Mouse (Mus musculus) ES-Bruce4 (cell line): ENCODE data around the gene Ifitm6. TPM values are rescaled to one million over a fixed set of nuclear protein-coding genes. Genes with fewer than 3 reads are reported as not detected.

Source experiments
- H3K27ac ChIP-seq: 2 replicates; pipeline ENCODE4 v1.5.1; 2012; ENCODE audit warnings: low read length, inconsistent platforms; ENCODE audit not compliant: insufficient read depth
- H3K27me3 ChIP-seq: 2 replicates; pipeline ENCODE4 v1.6.1; 2012; ENCODE audit warnings: mild to moderate bottlenecking, low read length, inconsistent platforms; ENCODE audit not compliant: control insufficient read depth, poor library complexity, insufficient read depth, severe bottlenecking
- H3K36me3 ChIP-seq: 2 replicates; pipeline ENCODE4 v1.6.1; 2012; ENCODE audit warnings: inconsistent platforms, mild to moderate bottlenecking, low read length, moderate library complexity; ENCODE audit not compliant: control insufficient read depth, poor library complexity, insufficient read depth, severe bottlenecking
- H3K4me1 ChIP-seq: one replicate; pipeline ENCODE4 v1.8.1; 2011; ENCODE audit warnings: low read length; ENCODE audit not compliant: control insufficient read depth, insufficient read depth
- H3K4me3 ChIP-seq: 2 replicates; pipeline ENCODE4 v1.5.1; 2011; ENCODE audit warnings: low read depth, mild to moderate bottlenecking, low read length
- H3K9ac ChIP-seq: 2 replicates; pipeline ENCODE4 v1.6.1; 2012; ENCODE audit warnings: low read depth, mild to moderate bottlenecking, inconsistent platforms; ENCODE audit not compliant: poor library complexity, severe bottlenecking
- H3K9me3 ChIP-seq: replicated peaks from 2 replicates; pipeline ENCODE4 v1.6.1; 2012; ENCODE audit warnings: mild to moderate bottlenecking, low read length, inconsistent platforms; ENCODE audit not compliant: control insufficient read depth, poor library complexity, insufficient read depth, severe bottlenecking
- CTCF ChIP-seq: IDR thresholded peaks from one replicate; pipeline ENCODE4 v1.8.1; 2011; ENCODE audit warnings: low read depth, low read length
- EP300 ChIP-seq: IDR thresholded peaks from 2 replicates; pipeline ENCODE4 v1.6.1; 2011; ENCODE audit warnings: low read depth, low read length; ENCODE audit not compliant: insufficient read depth
- POLR2A ChIP-seq: IDR thresholded peaks from one replicate; pipeline ENCODE4 v1.8.1; 2011; ENCODE audit warnings: low read length; ENCODE audit not compliant: insufficient read depth
- polyA plus RNA-seq: library from polyadenylated mRNA; stranded (reverse); fragments of >200 nt; gene quantifications from 2 replicates; pipeline ENCODE4 v1.2.4, GENCODE M21; 2011; ENCODE audit warnings: low read depth; ENCODE audit not compliant: missing spikeins, insufficient read depth, insufficient read length

The Ifitm6 gene
- polyA plus RNA-seq, 1 experiment = not detected

DNA sequence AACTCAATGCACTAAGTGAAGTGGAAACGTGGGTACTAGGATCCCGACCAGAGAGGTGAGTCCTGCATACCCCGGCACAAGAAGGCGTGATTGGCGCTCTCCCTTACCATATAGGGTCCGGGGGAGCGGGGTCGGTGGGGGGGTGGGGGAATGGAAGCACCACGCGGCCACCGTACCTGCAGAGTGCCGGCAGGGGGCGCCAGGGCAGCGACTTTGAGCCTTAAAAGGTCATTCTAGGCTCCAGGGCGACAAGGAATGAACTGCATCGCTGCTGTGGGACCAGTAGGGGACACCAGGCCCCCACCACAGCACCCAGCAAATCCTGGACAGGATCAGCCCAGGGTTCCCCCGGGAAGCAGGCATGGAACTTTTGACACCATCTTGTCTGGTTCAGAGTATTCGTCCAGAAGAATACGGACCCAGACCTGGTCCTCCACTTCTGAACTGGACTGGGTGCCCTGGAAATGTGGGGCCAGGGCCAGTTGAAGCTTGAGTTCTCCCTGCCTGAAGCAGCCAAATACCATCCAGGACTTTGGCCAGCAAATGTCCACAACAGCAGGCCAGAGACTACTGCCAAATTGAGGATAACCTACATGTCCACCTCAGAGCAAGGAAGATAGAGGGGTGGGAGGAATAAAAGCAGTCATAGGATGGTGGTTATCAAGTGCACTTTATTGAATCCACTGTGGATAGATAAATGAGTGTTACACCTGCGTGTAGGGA is 8.6 kb downstream of the Ifitm6 start:
- Histone ChIP-seq H3K27ac (peak overlapping the region; percentile 95), H3K4me1 (peaks cover 13% of the 10 kb centered on the region), H3K9ac (peak overlapping the region; percentile 63), H3K9me3 (no peaks in the 10 kb centered on the region), H3K27me3 (no peaks in the 10 kb centered on the region), H3K4me3 (peak overlapping the region; percentile 87), H3K36me3 (no peaks in the 10 kb centered on the region)
- TF ChIP-seq EP300 (peak; percentile 84), POLR2A (no peak), CTCF (peak; percentile 97)

DNA sequence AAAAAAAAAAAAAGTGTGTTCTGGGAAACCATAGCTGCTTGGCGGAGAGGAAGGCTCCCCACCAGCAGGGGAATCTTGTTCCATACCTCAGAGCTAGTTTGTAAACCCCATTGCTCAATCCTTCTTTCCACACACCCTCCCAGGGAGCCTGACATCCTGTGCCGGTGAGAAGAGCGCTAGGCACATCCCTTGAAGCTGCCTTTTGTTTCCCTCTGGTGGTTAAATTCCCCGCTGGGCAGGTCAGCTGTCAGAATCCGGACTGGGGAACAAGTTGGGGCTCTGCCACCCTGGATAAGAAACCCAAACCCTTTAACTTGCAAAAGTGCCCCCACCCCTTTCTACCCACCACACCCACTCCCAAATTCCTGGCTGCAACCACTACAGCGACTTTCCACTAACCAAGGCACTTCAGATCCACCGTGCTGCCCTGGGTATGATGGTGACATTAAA is 9.4 kb downstream of the Ifitm6 start:
- H3K36me3 ChIP-seq = no peaks in the 10 kb centered on the region
- H3K4me1 ChIP-seq = peaks cover 13% of the 10 kb centered on the region
- H3K4me3 ChIP-seq = peak overlapping the region; percentile 37
- H3K27me3 ChIP-seq = no peaks in the 10 kb centered on the region
- no peak overlapping the region; the same call in 1 of the 2 replicates for H3K9ac ChIP-seq
- TF ChIP-seq POLR2A = no peak
- TF ChIP-seq CTCF = peak; percentile 42
- TF ChIP-seq EP300 = peak; percentile 83
- H3K27ac ChIP-seq = peak overlapping the region; percentile 95
- no peaks in the 10 kb centered on the region for H3K9me3 ChIP-seq

DNA sequence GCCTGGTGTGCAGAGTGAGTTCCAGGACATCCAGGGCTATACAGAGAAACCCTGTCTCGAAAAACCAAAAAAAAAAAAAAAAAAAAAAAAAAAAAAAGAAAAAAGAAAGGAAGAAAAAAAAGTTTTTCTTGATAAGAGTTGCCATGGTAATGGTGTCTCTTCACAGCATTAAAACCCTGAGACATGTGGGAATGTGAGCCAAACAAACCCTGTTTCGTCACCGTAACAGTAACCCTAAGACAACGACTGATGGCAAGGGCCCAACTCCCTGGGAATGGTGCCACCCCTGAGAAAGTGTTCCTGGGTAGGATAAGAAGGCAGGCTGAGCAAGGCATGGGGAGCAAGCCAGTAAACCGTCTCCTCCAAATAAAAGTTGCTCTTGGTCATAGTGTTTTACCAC is 10.8 kb downstream of the Ifitm6 start:
- peak overlapping the region; percentile 95 for H3K27ac ChIP-seq
- H3K27me3 ChIP-seq = no peaks in the 10 kb centered on the region

DNA sequence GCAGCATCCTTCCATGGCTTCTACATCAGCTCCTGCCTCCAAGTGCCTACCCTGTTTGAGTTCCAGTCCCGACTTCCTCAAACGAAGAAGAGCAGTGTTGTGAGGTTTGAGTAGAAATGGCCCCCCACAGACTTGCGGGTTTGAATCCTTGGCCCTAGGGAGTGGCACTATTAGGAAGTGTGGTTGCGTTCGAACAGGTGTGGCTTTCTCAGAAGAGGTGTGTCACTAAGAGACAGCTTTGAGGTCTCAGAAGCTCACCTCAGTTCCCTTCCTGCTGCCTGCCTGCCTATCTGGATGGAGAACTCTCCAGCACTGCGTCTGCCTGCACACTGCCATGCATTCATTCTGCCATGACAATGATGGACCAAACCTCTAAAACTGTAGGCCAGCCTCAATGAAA is 11.3 kb downstream of the Ifitm6 start:
- H3K36me3 ChIP-seq = no peaks in the 10 kb centered on the region

More for the DNA sequence above, 10.8 kb downstream of the Ifitm6 start:
- H3K4me1 ChIP-seq = peaks cover 8% of the 10 kb centered on the region
- H3K36me3 ChIP-seq = no peaks in the 10 kb centered on the region
- no peaks in the 10 kb centered on the region for H3K9me3 ChIP-seq
- TF ChIP-seq POLR2A (no peak), EP300 (no peak), CTCF (no peak)
- H3K4me3 ChIP-seq = no peak overlapping the region
- peak overlapping the region; percentile 36 for H3K9ac ChIP-seq

DNA sequence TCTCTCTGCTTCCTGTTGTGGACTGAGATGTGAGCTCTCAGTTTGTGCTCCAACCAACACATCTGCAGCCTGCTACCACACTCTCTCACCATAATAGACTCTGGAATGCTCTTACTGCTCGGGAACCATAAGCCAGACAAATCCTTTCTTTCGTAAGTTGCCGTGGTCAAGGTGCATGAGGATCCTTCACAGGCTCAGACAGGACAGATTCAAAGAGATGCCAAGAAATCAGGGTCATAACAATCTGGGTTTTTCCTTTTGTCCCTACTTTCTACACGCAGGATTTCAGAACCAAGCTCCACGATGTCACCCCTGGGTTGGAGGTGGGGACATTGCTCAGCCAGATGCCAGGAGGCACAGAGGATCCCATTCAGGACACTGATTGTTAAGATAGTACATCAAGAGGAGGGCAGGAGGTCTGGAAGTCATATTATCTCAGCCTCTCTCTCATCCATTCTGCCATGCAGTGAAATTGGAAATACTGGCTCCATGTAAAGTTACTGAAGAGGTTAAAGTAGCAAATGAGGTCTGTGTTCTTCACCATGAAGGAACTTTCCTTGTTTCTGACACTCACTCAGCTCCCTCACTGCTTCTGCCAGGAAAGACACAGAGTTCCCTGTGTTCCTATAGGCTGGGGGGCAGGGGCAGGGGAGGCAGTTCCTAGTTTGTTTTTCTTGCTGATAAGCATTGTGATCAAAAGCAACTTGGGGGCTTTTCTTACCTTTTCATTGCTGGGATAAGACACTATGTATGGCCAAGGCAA is 14.3 kb downstream of the Ifitm6 start:
- Histone ChIP-seq H3K4me3 (no peak overlapping the region), H3K4me1 (peaks cover 3% of the 10 kb centered on the region), H3K27ac (no peak overlapping the region), H3K36me3 (no peaks in the 10 kb centered on the region), H3K9ac (no peak overlapping the region), H3K27me3 (no peaks in the 10 kb centered on the region), H3K9me3 (no peaks in the 10 kb centered on the region)
- TF ChIP-seq POLR2A = no peak
- no peak for TF ChIP-seq EP300
- no peak for TF ChIP-seq CTCF

More for the DNA sequence above, 11.3 kb downstream of the Ifitm6 start:
- Histone ChIP-seq H3K9ac (no peak overlapping the region), H3K27me3 (no peaks in the 10 kb centered on the region), H3K4me3 (no peak overlapping the region), H3K9me3 (no peaks in the 10 kb centered on the region), H3K27ac (peak overlapping the region; percentile 3; the same call in 1 of the 2 replicates), H3K4me1 (peaks cover 4% of the 10 kb centered on the region)
- TF ChIP-seq CTCF (no peak), POLR2A (no peak), EP300 (peak; percentile 15; the same call in 1 of the 2 replicates)
